Mouse (Mus musculus) liver, postnatal 0 days (tissue): Measurements from ENCODE around the gene Col23a1. TPM values are rescaled to one million over a fixed set of nuclear protein-coding genes. Genes with fewer than 3 reads are reported as not detected.

ENCODE experiments used
- ATAC-seq: fragments of 200-750 bp; cut with Nextera tagmentation; 2 replicates; pipeline ENCODE4 v1.8.0; 2017; ENCODE audit warnings: mild to moderate bottlenecking, moderate library complexity
- DNase-seq: peaks from one replicate; pipeline ENCODE4 v3.0.0-alpha.2; 2016
- H3K27ac ChIP-seq: fragments of 300-500 bp; sonication (generic); 2 replicates; pipeline ENCODE4 v1.5.1; 2014; ENCODE audit warnings: antibody characterized with exemption, moderate library complexity, mild to moderate bottlenecking, low read depth
- H3K27me3 ChIP-seq: fragments of 300-500 bp; sonication (generic); 2 replicates; pipeline ENCODE4 v1.6.1; 2014; ENCODE audit warnings: low read length, control low read depth, mixed read lengths; ENCODE audit not compliant: insufficient read depth
- H3K36me3 ChIP-seq: fragments of 300-500 bp; sonication (generic); replicated peaks from 2 replicates; pipeline ENCODE4 v1.6.1; 2014; ENCODE audit warnings: mild to moderate bottlenecking, control low read depth, low read length, moderate library complexity, mixed read lengths; ENCODE audit not compliant: insufficient read depth
- H3K4me1 ChIP-seq: fragments of 300-500 bp; sonication (generic); 2 replicates; pipeline ENCODE4 v1.6.1; 2014; ENCODE audit warnings: antibody characterized with exemption, mild to moderate bottlenecking, control low read depth; ENCODE audit not compliant: insufficient read depth
- H3K4me2 ChIP-seq: fragments of 300-500 bp; sonication (generic); 2 replicates; pipeline ENCODE4 v1.6.1; 2014; ENCODE audit warnings: low read depth, mild to moderate bottlenecking, low read length, moderate library complexity, mixed read lengths
- H3K4me3 ChIP-seq: fragments of 300-500 bp; sonication (generic); 2 replicates; pipeline ENCODE4 v1.5.1; 2014; ENCODE audit warnings: low read depth, low read length
- H3K9ac ChIP-seq: fragments of 300-500 bp; sonication (generic); replicated peaks from 2 replicates; pipeline ENCODE4 v1.6.1; 2014; ENCODE audit warnings: mild to moderate bottlenecking, moderate library complexity
- H3K9me3 ChIP-seq: fragments of 300-500 bp; sonication (generic); 2 replicates; pipeline ENCODE4 v1.6.1; 2016; ENCODE audit warnings: mild to moderate bottlenecking, control low read depth, low read length, mixed read lengths
- CTCF ChIP-seq: sonication (generic); IDR thresholded peaks from 2 replicates; pipeline ENCODE4 v1.5.1; 2016; ENCODE audit warnings: antibody characterized with exemption, low read depth
- EP300 ChIP-seq: IDR thresholded peaks from 2 replicates; pipeline ENCODE4 v1.6.1; 2016; ENCODE audit warnings: antibody characterized with exemption, low read depth, mild to moderate bottlenecking
- WGBS: fragments of 180-500 bp; shearing (Covaris S2); extraction: QIAGEN DNeasy Blood & Tissue Kit; methylation state at CpG from one replicate; pipeline ENCODE4 v1.1.7; 2014; ENCODE audit not compliant: insufficient replicate concordance; 5-methylcytosine and 5-hydroxymethylcytosine counted together
- polyA plus RNA-seq: library from polyadenylated mRNA; unstranded; fragments of >200 nt; fragmentation: Nextera tagmentation; extraction: Ambion mirVana; gene quantifications from 2 replicates; pipeline ENCODE4 v1.2.1, GENCODE M21; 2015

Col23a1 gene
- polyA plus RNA-seq, 1 experiment from 2014 or later, result 0.13 TPM

DNA sequence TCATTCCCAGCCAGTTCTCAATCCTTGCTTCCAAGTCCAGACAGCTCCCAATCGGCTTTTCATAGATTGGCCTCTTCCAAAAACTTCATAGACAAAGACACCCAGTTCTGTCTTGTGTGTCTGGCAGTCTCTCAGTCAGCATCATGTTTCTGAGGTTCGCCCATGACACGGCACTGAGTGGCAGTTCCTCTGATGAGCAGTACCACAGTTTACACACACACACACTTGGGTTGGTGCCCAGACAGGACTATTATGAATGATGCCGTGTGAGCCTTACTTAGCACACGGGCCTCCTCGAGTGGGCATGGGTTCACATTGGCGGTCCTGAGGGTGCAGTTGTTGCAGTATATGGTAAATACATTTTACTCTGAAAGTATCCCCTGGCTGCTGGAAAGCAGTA is 124.8 kb downstream of the Col23a1 start:
- DNase-seq, result no peak
- H3K36me3 ChIP-seq, result no peaks in the 10 kb centered on the region
- H3K27ac ChIP-seq, result no peak overlapping the region
- TF ChIP-seq EP300 (no peak), CTCF (no peak)
- 76% methylated on average over 7 of the region's 7 CpGs for WGBS
- no peak overlapping the region for H3K4me3 ChIP-seq
- H3K27me3 ChIP-seq, result no peaks in the 10 kb centered on the region
- no peaks in the 10 kb centered on the region for H3K4me1 ChIP-seq
- H3K9ac ChIP-seq, result no peak overlapping the region
- H3K9me3 ChIP-seq, result no peaks in the 10 kb centered on the region
- H3K4me2 ChIP-seq, result no peak overlapping the region
- ATAC-seq, result no peak

DNA sequence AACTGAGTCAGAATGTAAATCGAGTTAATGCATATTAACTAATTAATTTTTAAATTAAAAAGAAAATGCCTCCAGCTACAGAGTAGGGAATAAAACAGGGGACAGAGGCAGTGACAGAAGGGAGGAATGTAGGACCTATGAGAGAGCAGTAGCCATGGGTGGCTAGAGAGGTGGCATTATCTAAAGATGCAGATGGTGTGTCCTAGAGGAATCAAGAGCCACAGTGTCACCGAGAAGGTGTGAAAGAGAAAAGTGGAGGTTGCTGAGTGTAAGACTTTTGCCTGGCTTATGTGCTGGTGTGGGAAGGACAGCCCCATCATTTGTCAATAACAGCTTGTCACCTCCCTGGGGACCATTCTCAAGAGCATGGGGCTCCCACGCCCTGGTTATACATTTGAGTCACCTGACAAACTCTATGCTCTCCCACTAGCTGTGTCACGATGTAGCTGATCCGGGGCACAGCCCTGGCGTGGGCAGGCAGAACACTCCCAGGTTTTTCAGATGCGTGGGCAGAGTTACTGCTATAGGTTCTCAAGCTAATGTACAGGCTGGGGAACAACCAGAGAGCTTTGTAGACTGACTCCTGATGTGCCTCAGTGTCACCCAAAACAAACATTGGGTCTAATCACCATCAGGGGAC is 125.4 kb downstream of the Col23a1 start:
- ATAC-seq, result peak; percentile 33; the same call in 1 of the 2 replicates
- DNase-seq, result no peak
- no peaks in the 10 kb centered on the region for H3K9me3 ChIP-seq
- 71% methylated on average over 7 of the region's 7 CpGs for WGBS
- H3K9ac ChIP-seq, result no peak overlapping the region
- no peak for TF ChIP-seq EP300
- no peak for TF ChIP-seq CTCF
- H3K4me1 ChIP-seq, result no peaks in the 10 kb centered on the region
- H3K4me3 ChIP-seq, result no peak overlapping the region
- H3K27me3 ChIP-seq, result no peaks in the 10 kb centered on the region
- H3K36me3 ChIP-seq, result no peaks in the 10 kb centered on the region
- no peak overlapping the region for H3K4me2 ChIP-seq
- no peak overlapping the region for H3K27ac ChIP-seq

DNA sequence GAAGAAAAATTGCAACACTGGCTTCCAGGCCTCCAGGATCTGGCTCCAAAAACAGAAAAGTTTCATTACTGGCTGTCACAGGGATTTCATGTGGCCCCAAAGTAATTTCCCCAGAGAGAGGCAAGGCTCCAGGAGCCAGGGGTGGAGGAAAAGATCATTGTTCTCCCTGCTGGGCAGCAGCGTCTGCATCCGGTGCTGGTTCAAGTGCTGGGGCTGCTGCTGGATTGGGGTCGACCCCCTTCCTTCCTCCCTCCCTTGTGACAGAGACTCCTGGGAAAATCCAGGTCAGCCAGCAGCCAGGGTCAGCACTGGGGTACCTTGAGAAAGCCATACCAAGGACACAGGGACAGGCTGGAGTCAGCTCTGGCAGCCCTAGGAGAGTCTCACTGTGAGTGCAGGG is 129.1 kb downstream of the Col23a1 start:
- H3K4me3 ChIP-seq, result no peak overlapping the region
- DNase-seq, result no peak
- ATAC-seq, result no peak
- no peak overlapping the region for H3K27ac ChIP-seq
- 33% methylated on average over 3 of the region's 3 CpGs for whole genome bisulfite sequencing
- TF ChIP-seq CTCF (no peak), EP300 (no peak)
- no peaks in the 10 kb centered on the region for H3K36me3 ChIP-seq
- no peaks in the 10 kb centered on the region for H3K4me1 ChIP-seq
- no peaks in the 10 kb centered on the region for H3K9me3 ChIP-seq
- no peak overlapping the region for H3K9ac ChIP-seq
- H3K27me3 ChIP-seq, result no peaks in the 10 kb centered on the region
- no peak overlapping the region for H3K4me2 ChIP-seq

GRCm38 (mm10) chr11:51421878-51422277 is 132.2 kb downstream of the Col23a1 start:
- DNase-seq, result no peak
- Histone ChIP-seq H3K27ac (no peak overlapping the region), H3K4me1 (no peaks in the 10 kb centered on the region), H3K4me3 (no peak overlapping the region), H3K9ac (no peak overlapping the region), H3K4me2 (no peak overlapping the region), H3K9me3 (no peaks in the 10 kb centered on the region), H3K36me3 (no peaks in the 10 kb centered on the region), H3K27me3 (no peaks in the 10 kb centered on the region)
- ATAC-seq, result no peak
- 81% methylated on average over 2 of the region's 2 CpGs for WGBS
- TF ChIP-seq EP300 (no peak), CTCF (no peak)

GRCm38 (mm10) chr11:51422713-51423112 is 133.0 kb downstream of the Col23a1 start:
- no peaks in the 10 kb centered on the region for H3K27me3 ChIP-seq
- no peak overlapping the region for H3K27ac ChIP-seq
- DNase-seq (no peak), ATAC-seq (no peak)
- H3K9ac ChIP-seq, result no peak overlapping the region
- H3K4me3 ChIP-seq, result no peak overlapping the region
- H3K36me3 ChIP-seq, result no peaks in the 10 kb centered on the region
- TF ChIP-seq EP300 (no peak), CTCF (no peak)
- H3K4me2 ChIP-seq, result no peak overlapping the region
- H3K4me1 ChIP-seq, result no peaks in the 10 kb centered on the region
- H3K9me3 ChIP-seq, result no peaks in the 10 kb centered on the region
- WGBS, result 69% methylated on average over 14 of the region's 14 CpGs

DNA sequence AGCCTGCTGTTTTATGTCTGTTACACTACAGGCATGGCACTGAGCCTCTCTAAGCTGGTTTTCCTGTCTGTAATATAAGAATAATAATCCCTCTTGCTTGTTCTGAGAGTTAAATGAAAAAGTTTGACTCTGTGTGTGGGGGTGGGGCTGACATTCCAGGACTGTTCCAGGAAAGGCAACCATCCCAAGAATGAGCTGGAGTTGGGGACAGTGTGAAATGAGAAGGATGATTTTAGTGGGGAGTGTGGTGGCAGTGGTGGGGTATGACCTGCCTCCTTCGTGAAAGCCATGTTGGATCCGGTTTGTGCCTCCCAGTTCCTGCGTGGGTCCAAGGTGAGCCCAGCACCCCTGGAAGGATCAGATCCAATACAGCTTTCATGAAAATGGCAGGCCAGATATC is 136.4 kb downstream of the Col23a1 start:
- Histone ChIP-seq H3K27ac (no peak overlapping the region), H3K27me3 (no peaks in the 10 kb centered on the region), H3K9me3 (no peaks in the 10 kb centered on the region), H3K4me1 (no peaks in the 10 kb centered on the region), H3K4me3 (no peak overlapping the region), H3K4me2 (no peak overlapping the region), H3K9ac (no peak overlapping the region), H3K36me3 (no peaks in the 10 kb centered on the region)
- 76% methylated on average over 3 of the region's 3 CpGs for WGBS
- TF ChIP-seq CTCF (no peak), EP300 (no peak)
- no peak for ATAC-seq
- DNase-seq, result no peak
